Mouse (Mus musculus) myocyte (in vitro differentiated cells): ENCODE data around the gene Agmat. TPM values are rescaled to one million over a fixed set of nuclear protein-coding genes. Genes with fewer than 3 reads are reported as not detected.

Experiments
- H3K27me3 ChIP-seq: one replicate; pipeline ENCODE4 v1.6.1; 2011; ENCODE audit not compliant: control insufficient read depth, insufficient read depth, insufficient read length
- H3K36me3 ChIP-seq: one replicate; pipeline ENCODE4 v1.6.1; 2011; ENCODE audit not compliant: control insufficient read depth, insufficient read depth
- H3K4me2 ChIP-seq: one replicate; pipeline ENCODE4 v1.6.1; 2011; ENCODE audit warnings: low read depth, control low read depth
- H3K4me3 ChIP-seq: one replicate; pipeline ENCODE4 v1.5.1; 2011; ENCODE audit warnings: mild to moderate bottlenecking, control low read depth, moderate library complexity
- H3K79me2 ChIP-seq: one replicate; pipeline ENCODE4 v1.6.1; 2011; ENCODE audit not compliant: control insufficient read depth, insufficient read depth
- H3ac ChIP-seq: one replicate; pipeline ENCODE4 v1.6.1; 2011; ENCODE audit not compliant: control insufficient read depth, insufficient read length
- CEBPB ChIP-seq: IDR thresholded peaks from 2 replicates; pipeline ENCODE4 v1.6.1; 2011; ENCODE audit warnings: mild to moderate bottlenecking, moderate library complexity; ENCODE audit not compliant: poor library complexity, insufficient read depth, severe bottlenecking
- E2F4 ChIP-seq: IDR thresholded peaks from one replicate; pipeline ENCODE4 v1.6.1; 2011; ENCODE audit warnings: mild to moderate bottlenecking, control low read depth, moderate library complexity; ENCODE audit not compliant: insufficient read depth
- MAX ChIP-seq: IDR thresholded peaks from one replicate; pipeline ENCODE4 v1.6.1; 2011; ENCODE audit warnings: low read depth, mild to moderate bottlenecking, control low read depth
- MYOD1 ChIP-seq, 3 experiments: IDR thresholded peaks; one replicate each; pipeline ENCODE4 v1.6.1; 2011; ENCODE audit warnings: control low read depth in 2 of 3, low read depth in 2 of 3, mild to moderate bottlenecking in 2 of 3, moderate library complexity in 1 of 3; ENCODE audit not compliant: insufficient read length in 2 of 3, control insufficient read depth in 1 of 3
- MYOG ChIP-seq, 3 experiments: IDR thresholded peaks; one replicate each; pipeline ENCODE4 v1.6.1; 2011; ENCODE audit warnings: control low read depth in 2 of 3, low read depth in 2 of 3, mild to moderate bottlenecking in 2 of 3; ENCODE audit not compliant: insufficient read length in 2 of 3, control insufficient read depth in 1 of 3, insufficient read depth in 1 of 3
- POLR2A ChIP-seq: IDR thresholded peaks from one replicate; pipeline ENCODE4 v1.6.1; 2011; ENCODE audit warnings: low read depth, mild to moderate bottlenecking, control low read depth, moderate library complexity; ENCODE audit not compliant: insufficient read length
- POLR2AphosphoS2 ChIP-seq: IDR thresholded peaks from one replicate; pipeline ENCODE4 v1.6.1; 2011; ENCODE audit warnings: low read depth, control low read depth; ENCODE audit not compliant: insufficient read length
- REST ChIP-seq: IDR thresholded peaks from one replicate; pipeline ENCODE4 v1.6.1; 2011; ENCODE audit warnings: mild to moderate bottlenecking, control low read depth, moderate library complexity; ENCODE audit not compliant: insufficient read depth, insufficient read length
- SRF ChIP-seq: IDR thresholded peaks from one replicate; pipeline ENCODE4 v1.6.1; 2011; ENCODE audit warnings: low read depth; ENCODE audit not compliant: control insufficient read depth, insufficient read length
- TCF12 ChIP-seq: IDR thresholded peaks from one replicate; pipeline ENCODE4 v1.6.1; 2011; ENCODE audit warnings: mild to moderate bottlenecking, control low read depth; ENCODE audit not compliant: poor library complexity, insufficient read depth, severe bottlenecking
- TCF3 ChIP-seq: IDR thresholded peaks from one replicate; pipeline ENCODE4 v1.6.1; 2011; ENCODE audit warnings: low read depth, control low read depth; ENCODE audit not compliant: insufficient read length
- USF1 ChIP-seq: IDR thresholded peaks from one replicate; pipeline ENCODE4 v1.6.1; 2011; ENCODE audit warnings: low read depth, mild to moderate bottlenecking, control low read depth, moderate library complexity
- polyA plus RNA-seq: library from polyadenylated mRNA; unstranded; fragments of >200 nt; fragmentation: generic; extraction: Trizol; gene quantifications from one replicate; pipeline ENCODE4 v1.2.1, GENCODE M21; 2012; ENCODE audit warnings: missing spikeins

The Agmat gene
- polyA plus RNA-seq, 1 experiment, result 0.72 TPM

DNA sequence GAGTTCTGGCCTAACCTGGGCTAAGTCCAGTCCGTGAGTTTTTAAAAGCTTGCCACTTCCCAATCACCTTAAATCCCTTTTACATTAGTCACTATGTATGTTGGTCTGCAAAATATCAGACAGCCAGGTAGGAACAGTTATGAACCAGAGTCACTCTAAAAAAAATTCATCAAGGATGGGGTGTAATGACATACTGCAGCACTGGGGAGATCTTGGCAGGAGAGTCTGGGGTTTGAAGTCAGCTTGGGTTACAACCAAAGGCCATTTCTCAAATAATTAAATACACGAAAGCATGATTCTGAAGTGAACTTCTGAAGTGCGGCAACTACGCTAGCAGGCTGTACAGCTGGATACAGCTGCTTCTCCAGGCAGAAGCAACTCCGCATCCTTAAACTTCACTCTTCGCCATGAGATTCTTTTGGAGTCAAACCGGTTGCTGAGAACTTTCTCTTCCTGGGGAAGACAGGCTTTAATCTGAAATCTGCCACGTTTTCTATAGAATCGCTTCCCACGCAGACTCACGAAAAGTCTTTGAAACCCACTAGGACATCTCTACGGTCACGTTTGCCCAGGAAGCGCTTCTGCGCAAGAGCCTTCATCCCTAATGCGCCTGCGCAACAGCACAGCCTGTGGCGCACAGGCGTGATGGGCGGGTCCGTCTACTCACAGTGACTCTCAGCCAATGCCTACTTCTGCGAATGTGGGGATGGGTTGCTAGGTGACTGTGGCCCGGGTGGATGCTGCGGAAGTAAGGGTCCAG is 11.8 kb upstream of the Agmat start:
- H3K4me2 ChIP-seq, result peak overlapping the region; percentile 82
- TF ChIP-seq POLR2A, result peak; percentile 47
- no peak for TF ChIP-seq REST
- TF ChIP-seq CEBPB, result no peak
- H3K36me3 ChIP-seq, result no peaks in the 10 kb centered on the region
- no peak overlapping the region for H3K4me3 ChIP-seq
- no peaks in the 10 kb centered on the region for H3K27me3 ChIP-seq
- H3ac ChIP-seq, result no peak overlapping the region
- H3K79me2 ChIP-seq, result no peaks in the 10 kb centered on the region

- no peak overlapping the region for H3ac ChIP-seq
- H3K4me3 ChIP-seq, result no peak overlapping the region
- H3K36me3 ChIP-seq, result no peaks in the 10 kb centered on the region
- no peaks in the 10 kb centered on the region for H3K79me2 ChIP-seq
- H3K4me2 ChIP-seq, result peak overlapping the region; percentile 82
- TF ChIP-seq MYOG (IDR thresholded peaks at IDR 0.05; ENCODE audit: control insufficient read depth in 1 of 3, insufficient read depth in 1 of 3, insufficient read length in 2 of 3, low read depth in 2 of 3), result no peak
- no peak for TF ChIP-seq SRF
- no peak for TF ChIP-seq POLR2AphosphoS2
- TF ChIP-seq REST, result no peak
- no peak for TF ChIP-seq MAX
- no peak for TF ChIP-seq CEBPB
- TF ChIP-seq POLR2A, result no peak
- no peak for TF ChIP-seq TCF12
- TF ChIP-seq E2F4, result no peak
- TF ChIP-seq TCF3, result no peak
- no peak for TF ChIP-seq MYOD1 (IDR thresholded peaks at IDR 0.05; ENCODE audit: control insufficient read depth in 1 of 3, insufficient read length in 2 of 3, low read depth in 2 of 3)
- no peak for TF ChIP-seq USF1
- no peaks in the 10 kb centered on the region for H3K27me3 ChIP-seq
Measured at GRCm38 (mm10) chr4:141735206-141735560, 11.3 kb upstream of the Agmat start.

DNA sequence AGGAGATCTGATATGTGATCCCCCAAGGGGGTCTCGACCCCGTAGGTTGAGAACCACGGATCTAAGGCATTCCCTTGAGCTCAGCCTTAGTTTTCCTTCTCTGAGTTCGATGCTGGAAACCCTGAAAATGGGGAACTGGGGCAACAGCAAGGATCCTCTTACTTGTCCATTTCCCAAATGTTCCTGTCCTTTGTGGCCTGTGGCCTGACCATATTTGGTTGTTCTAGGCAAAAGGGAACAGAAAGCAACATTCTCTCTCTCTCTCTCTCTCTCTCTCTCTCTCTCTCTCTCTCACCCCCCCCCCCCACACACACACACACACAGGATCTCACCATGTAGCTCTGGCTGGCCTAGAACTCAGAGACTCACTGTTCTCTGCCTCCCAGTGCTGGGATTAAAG is 9.6 kb upstream of the Agmat start:
- Histone ChIP-seq H3K27me3 (no peaks in the 10 kb centered on the region), H3K4me3 (no peak overlapping the region), H3K36me3 (no peaks in the 10 kb centered on the region), H3K79me2 (no peaks in the 10 kb centered on the region), H3ac (no peak overlapping the region), H3K4me2 (no peak overlapping the region)
- TF ChIP-seq SRF (no peak), MYOD1 (IDR thresholded peaks at IDR 0.05; ENCODE audit: control insufficient read depth in 1 of 3, insufficient read length in 2 of 3, low read depth in 2 of 3) (no peak), USF1 (no peak), MAX (no peak), TCF3 (no peak)

DNA sequence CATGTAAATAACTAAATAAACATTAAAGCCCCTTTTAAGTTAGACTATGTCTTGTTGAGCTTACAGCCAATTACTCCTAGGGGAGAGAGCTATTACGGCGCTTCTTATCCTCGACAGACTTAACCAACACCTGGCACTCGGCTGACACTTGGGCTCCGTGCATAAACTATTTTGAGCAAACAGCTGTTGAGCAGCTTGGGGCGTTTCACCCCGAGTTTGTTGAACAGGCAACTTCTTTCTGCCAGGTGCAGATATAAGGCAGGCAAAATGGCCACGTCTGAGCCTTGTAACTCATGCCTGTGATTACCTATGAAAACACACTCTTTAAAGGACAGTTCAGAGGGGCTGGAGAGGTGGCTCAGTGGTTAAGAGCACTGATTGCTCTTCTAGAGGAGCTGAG is 8.5 kb upstream of the Agmat start:
- H3K27me3 ChIP-seq, result no peaks in the 10 kb centered on the region
- H3ac ChIP-seq, result no peak overlapping the region
- no peak overlapping the region for H3K4me3 ChIP-seq
- no peaks in the 10 kb centered on the region for H3K36me3 ChIP-seq
- peak overlapping the region; percentile 15 for H3K4me2 ChIP-seq
- TF ChIP-seq POLR2AphosphoS2 (no peak), POLR2A (no peak), MYOG (IDR thresholded peaks at IDR 0.05; ENCODE audit: control insufficient read depth in 1 of 3, insufficient read depth in 1 of 3, insufficient read length in 2 of 3, low read depth in 2 of 3) (peak in 2 of 3 experiments; percentile 76 to 82), MYOD1 (IDR thresholded peaks at IDR 0.05; ENCODE audit: control insufficient read depth in 1 of 3, insufficient read length in 2 of 3, low read depth in 2 of 3) (peak; percentile 23 to 70 (median 33)), TCF12 (peak; percentile 65), TCF3 (no peak)
- H3K79me2 ChIP-seq, result no peaks in the 10 kb centered on the region

DNA sequence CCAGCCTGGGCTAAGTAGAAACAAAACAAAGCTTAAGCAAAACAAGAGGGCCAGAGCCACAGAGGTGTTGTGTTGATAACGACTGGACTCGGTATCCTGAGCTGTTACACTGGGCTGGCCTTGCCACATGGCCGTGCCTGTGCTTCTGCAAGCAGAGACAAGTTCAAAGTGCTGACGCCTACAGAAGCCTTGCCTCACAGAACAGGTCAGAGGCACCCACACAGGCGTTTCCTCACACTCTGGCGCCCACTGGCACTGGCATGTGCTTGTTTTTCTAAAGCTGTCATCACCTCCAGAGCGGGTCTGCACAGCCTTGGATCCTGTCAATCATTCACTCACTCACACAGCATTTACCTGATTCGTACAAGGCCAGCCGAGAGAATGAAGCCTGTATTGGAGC is 4.6 kb upstream of the Agmat start:
- Histone ChIP-seq H3K4me3 (no peak overlapping the region), H3K27me3 (no peaks in the 10 kb centered on the region), H3ac (no peak overlapping the region), H3K4me2 (no peak overlapping the region), H3K79me2 (no peaks in the 10 kb centered on the region), H3K36me3 (no peaks in the 10 kb centered on the region)
- TF ChIP-seq TCF12, result no peak
- TF ChIP-seq SRF, result no peak
- no peak for TF ChIP-seq CEBPB
- no peak for TF ChIP-seq POLR2A
- no peak for TF ChIP-seq REST
- no peak for TF ChIP-seq MAX
- no peak for TF ChIP-seq MYOG (IDR thresholded peaks at IDR 0.05; ENCODE audit: control insufficient read depth in 1 of 3, insufficient read depth in 1 of 3, insufficient read length in 2 of 3, low read depth in 2 of 3)
- TF ChIP-seq POLR2AphosphoS2, result no peak
- TF ChIP-seq MYOD1 (IDR thresholded peaks at IDR 0.05; ENCODE audit: control insufficient read depth in 1 of 3, insufficient read length in 2 of 3, low read depth in 2 of 3), result no peak
- no peak for TF ChIP-seq TCF3
- no peak for TF ChIP-seq USF1
